Mouse (Mus musculus) liver, embryonic 18 days (tissue): ENCODE measurements around the gene Telo2. TPM values are rescaled to one million over a fixed set of nuclear protein-coding genes. Genes with fewer than 3 reads are reported as not detected.

Source experiments
- polyA plus RNA-seq: library from polyadenylated mRNA; depleted of rRNA; stranded (reverse); fragments of >200 nt; gene quantifications from 2 replicates; pipeline ENCODE4 v1.2.3, GENCODE M21; 2012; rRNA removed

Telo2 gene
- 5.6 TPM in 2 replicates for polyA plus RNA-seq

GRCm38 (mm10) chr17:25115664-25116432 lies at the start of gene Telo2:
Gene Telo2 (minus strand): TSS chr17:25115967.

GRCm38 (mm10) chr17:25162161-25162560 lies 46.4 kb upstream of the Telo2 start, which contains the start of gene Ccdc154:
Gene Ccdc154 (plus strand): TSS chr17:25162461.

GRCm38 (mm10) chr17:25133275-25133698 lies 17.5 kb upstream of the Telo2 start, which contains the start of gene Clcn7:
Gene Clcn7 (plus strand): TSS chr17:25133391.

DNA sequence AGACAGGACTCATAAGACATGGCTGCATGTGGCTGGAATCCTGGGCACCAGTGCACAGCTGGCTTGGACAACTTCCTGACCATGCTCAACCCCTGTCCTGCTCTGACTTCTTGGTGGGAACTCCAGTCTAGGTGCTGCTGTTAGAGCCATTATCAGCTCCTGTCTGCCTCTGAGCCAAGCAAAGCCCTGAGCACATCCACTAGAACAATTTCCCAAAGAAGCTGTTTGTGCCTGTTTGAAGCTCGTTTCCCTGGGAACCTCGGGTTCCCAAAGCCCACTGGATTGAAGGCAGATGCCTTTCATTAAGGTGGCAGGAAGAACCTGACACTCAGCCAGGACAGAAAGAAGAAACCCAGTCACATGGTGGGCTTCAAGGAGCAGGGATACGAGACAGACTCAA lies 4.6 kb upstream of the Telo2 start, which contains the start of gene Ptx4:
Gene Ptx4, plus strand, starts transcription at position 355 of the 400 bp plus-strand sequence.

GRCm38 (mm10) chr17:25083444-25083931 lies 32.3 kb downstream of the Telo2 start, which contains the start of gene Tmem204:
Gene Tmem204 (minus strand): TSS chr17:25083591.

Other genes starting within 250 kb of the Telo2 start
- 12.4 and 15.1 TPM in 2 replicates for gene Igfals, start 250.0 kb downstream of the Telo2 start, polyA plus RNA-seq
- 15.4 and 17.7 TPM in 2 replicates for gene Nubp2, start 229.6 kb downstream of the Telo2 start, polyA plus RNA-seq
- 26.4 and 28.2 TPM in 2 replicates for gene Spsb3, start 229.3 kb downstream of the Telo2 start, polyA plus RNA-seq
- 11.2 and 11.3 TPM in 2 replicates for gene Eme2, start 220.9 kb downstream of the Telo2 start, polyA plus RNA-seq
- 52.2 and 58.3 TPM in 2 replicates for gene Mrps34, start 220.9 kb downstream of the Telo2 start, polyA plus RNA-seq
- gene Nme3, start 219.5 kb downstream of the Telo2 start, polyA plus RNA-seq = 32.3 and 35.5 TPM in 2 replicates
- gene Mapk8ip3, start 179.0 kb downstream of the Telo2 start, polyA plus RNA-seq = 23.9 and 32.5 TPM in 2 replicates
- 17.3 and 17.8 TPM in 2 replicates for gene Jpt2, start 155.3 kb downstream of the Telo2 start, polyA plus RNA-seq
- gene Cramp1l, start 100.2 kb downstream of the Telo2 start, polyA plus RNA-seq = 5.4 and 6.9 TPM in 2 replicates
- gene Ift140, start 99.9 kb downstream of the Telo2 start, polyA plus RNA-seq = 36.6 and 39.0 TPM in 2 replicates
- 7.5 and 8.0 TPM in 2 replicates for gene Tmem204, start 32.4 kb downstream of the Telo2 start, polyA plus RNA-seq
- gene Ptx4, start 4.8 kb upstream of the Telo2 start, polyA plus RNA-seq = not detected in 2 replicates
- gene Clcn7, start 17.4 kb upstream of the Telo2 start, polyA plus RNA-seq = 6.5 and 7.2 TPM in 2 replicates
- gene Ccdc154, start 46.5 kb upstream of the Telo2 start, polyA plus RNA-seq = not detected in 2 replicates
- not detected in 2 replicates for gene Gm38655, start 59.5 kb upstream of the Telo2 start, polyA plus RNA-seq
- 11.2 and 12.5 TPM in 2 replicates for gene BC003965, start 68.6 kb upstream of the Telo2 start, polyA plus RNA-seq
- 8.8 and 9.4 TPM in 2 replicates for gene Unkl, start 72.4 kb upstream of the Telo2 start, polyA plus RNA-seq
- 13.8 and 14.6 TPM in 2 replicates for gene Gnptg, start 124.2 kb upstream of the Telo2 start, polyA plus RNA-seq
- 12.0 and 12.2 TPM in 2 replicates for gene Tsr3, start 124.2 kb upstream of the Telo2 start, polyA plus RNA-seq
- 0.56 and 1.2 TPM in 2 replicates for gene Baiap3, start 140.4 kb upstream of the Telo2 start, polyA plus RNA-seq
- gene Ube2i, start 158.7 kb upstream of the Telo2 start, polyA plus RNA-seq = 125 and 133 TPM in 2 replicates
- 2.7 and 3.8 TPM in 2 replicates for gene Prss34, start 182.4 kb upstream of the Telo2 start, polyA plus RNA-seq
- not detected in 2 replicates for gene Prss28, start 192.7 kb upstream of the Telo2 start, polyA plus RNA-seq
- not detected in 2 replicates for gene Prss29, start 202.7 kb upstream of the Telo2 start, polyA plus RNA-seq
- 0.02 and 0.05 TPM in 2 replicates for gene Tpsab1, start 229.6 kb upstream of the Telo2 start, polyA plus RNA-seq